Mouse (Mus musculus) ES-Bruce4 (cell line): ENCODE data around the gene Arhgef6.

Experiments
- CTCF ChIP-seq: IDR thresholded peaks from one replicate; pipeline ENCODE4 v1.8.1; 2011; ENCODE audit warnings: low read depth, low read length
- EP300 ChIP-seq: IDR thresholded peaks from 2 replicates; pipeline ENCODE4 v1.6.1; 2011; ENCODE audit warnings: low read depth, low read length; ENCODE audit not compliant: insufficient read depth
- POLR2A ChIP-seq: IDR thresholded peaks from one replicate; pipeline ENCODE4 v1.8.1; 2011; ENCODE audit warnings: low read length; ENCODE audit not compliant: insufficient read depth

DNA sequence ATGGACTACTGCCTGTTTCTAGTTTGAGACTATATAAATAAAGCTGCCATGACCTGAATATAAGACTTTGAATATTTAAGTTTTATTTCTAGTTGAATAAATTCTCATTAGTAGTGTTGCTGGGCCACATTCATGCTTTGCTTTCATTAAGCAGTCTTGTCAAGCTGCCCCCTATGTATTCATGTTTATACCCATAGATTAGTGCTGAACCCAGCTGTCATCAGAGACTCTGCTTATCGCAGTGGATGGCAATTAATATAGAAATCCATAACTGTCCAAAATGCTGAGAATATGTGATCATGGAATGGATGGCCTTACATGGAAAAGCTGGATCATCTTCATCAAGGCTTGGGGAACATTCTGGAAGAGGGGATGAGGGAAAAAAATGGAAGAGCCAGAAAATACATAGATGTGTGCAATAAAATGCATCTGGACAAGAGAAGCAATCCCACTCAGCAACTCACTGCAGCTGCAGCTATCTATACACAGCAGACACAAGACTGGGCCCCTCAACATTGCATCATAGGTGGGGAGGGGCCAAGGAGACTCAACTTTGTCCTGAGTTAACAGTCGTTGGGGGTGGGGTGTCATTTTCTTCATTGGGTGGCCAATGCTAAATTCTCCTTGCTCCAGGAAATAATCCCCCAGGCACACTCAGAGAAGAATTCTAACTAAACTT, 26.5 kb upstream of the Arhgef6 start:
- TF ChIP-seq POLR2A (no peak), CTCF (no peak), EP300 (no peak)
